Mouse (Mus musculus): ENCODE data around the gene Gfra1. TPM values are rescaled to one million over a fixed set of nuclear protein-coding genes. Genes with fewer than 3 reads are reported as not detected.

Gfra1 gene
- polyA plus RNA-seq, 2 experiments = 19.5 to 19.9 TPM

DNA sequence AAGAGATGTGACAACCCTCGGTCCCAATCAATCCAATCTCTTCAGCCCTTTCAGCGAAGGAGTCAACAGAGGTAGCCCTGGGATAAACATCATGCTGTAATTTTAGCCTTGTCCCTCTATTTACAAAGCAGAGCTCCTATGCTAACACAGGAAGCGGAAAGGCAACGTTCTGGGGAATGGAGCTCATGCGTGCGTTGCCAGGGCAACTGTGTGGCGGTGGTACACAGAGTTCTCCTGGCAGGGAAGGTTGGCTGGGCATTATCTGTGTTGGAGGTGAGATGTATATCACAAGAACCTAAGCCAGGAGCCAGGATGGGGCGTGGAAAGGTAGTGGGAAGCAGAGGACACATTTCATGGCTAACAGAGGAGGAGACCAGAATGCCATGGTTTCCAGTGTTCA, 194.8 kb downstream of the Gfra1 start:
- Histone ChIP-seq H3K4me2 (replicated peaks; ENCODE audit: low read depth, low read length, severe bottlenecking) (no peak overlapping the region), H3K36me3 (ENCODE audit: control insufficient read depth, insufficient read depth, low read length) (no peaks in the 10 kb centered on the region), H3K4me1 (ENCODE audit: control insufficient read depth, insufficient read depth, low read length) (no peaks in the 10 kb centered on the region), H3K27ac (replicated peaks; ENCODE audit: low read depth, low read length) (no peak overlapping the region), H3K9me3 (ENCODE audit: control insufficient read depth, low read length) (no peaks in the 10 kb centered on the region), H3K4me3 (replicated peaks; ENCODE audit: low read length) (no peak overlapping the region), H3K9ac (ENCODE audit: low read depth, low read length, severe bottlenecking) (no peak overlapping the region), H3K27me3 (ENCODE audit: control insufficient read depth, insufficient read depth, low read length) (no peaks in the 10 kb centered on the region)
- no peak for TF ChIP-seq POLR2A (IDR thresholded peaks at IDR 0.05; ENCODE audit: borderline replicate concordance, extremely low read depth, insufficient read depth, insufficient read length)
- DNase-seq (ENCODE audit: low spot score) (no peak), ATAC-seq (ENCODE audit: low FRiP score, low read depth) (no peak)
- WGBS = 79% methylated on average over 8 of the region's 8 CpGs

DNA sequence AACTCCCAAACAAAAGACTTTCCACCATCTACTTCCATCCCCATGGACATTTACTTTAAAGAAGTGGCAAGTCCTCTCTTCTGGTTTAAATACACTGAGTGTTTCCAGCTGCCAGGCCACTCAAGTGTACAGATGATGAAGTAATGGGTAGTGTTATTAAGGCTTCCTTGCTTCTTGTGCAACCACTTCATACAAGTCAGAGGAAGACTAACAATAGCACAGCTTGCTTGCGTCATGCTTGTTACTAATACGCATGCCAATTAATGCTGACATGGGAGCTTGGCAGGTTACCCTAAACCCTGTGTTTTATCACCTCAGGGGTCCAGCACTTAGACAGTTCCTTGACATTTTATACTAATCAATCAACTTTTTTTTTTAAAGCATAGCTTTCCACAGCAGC, 196.5 kb downstream of the Gfra1 start:
- H3K9me3 ChIP-seq (ENCODE audit: control insufficient read depth, low read length) = no peaks in the 10 kb centered on the region
- DNase-seq (ENCODE audit: low spot score) = no peak
- no peak for TF ChIP-seq POLR2A (IDR thresholded peaks at IDR 0.05; ENCODE audit: borderline replicate concordance, extremely low read depth, insufficient read depth, insufficient read length)
- no peak overlapping the region for H3K4me3 ChIP-seq (replicated peaks; ENCODE audit: low read length)
- H3K27me3 ChIP-seq (ENCODE audit: control insufficient read depth, insufficient read depth, low read length) = no peaks in the 10 kb centered on the region
- H3K4me2 ChIP-seq (replicated peaks; ENCODE audit: low read depth, low read length, severe bottlenecking) = no peak overlapping the region
- H3K4me1 ChIP-seq (ENCODE audit: control insufficient read depth, insufficient read depth, low read length) = no peaks in the 10 kb centered on the region
- H3K27ac ChIP-seq (replicated peaks; ENCODE audit: low read depth, low read length) = no peak overlapping the region
- no peak overlapping the region for H3K9ac ChIP-seq (ENCODE audit: low read depth, low read length, severe bottlenecking)
- no peak for ATAC-seq (ENCODE audit: low FRiP score, low read depth)
- 62% methylated on average over 2 of the region's 2 CpGs for WGBS
- H3K36me3 ChIP-seq (ENCODE audit: control insufficient read depth, insufficient read depth, low read length) = no peaks in the 10 kb centered on the region

DNA sequence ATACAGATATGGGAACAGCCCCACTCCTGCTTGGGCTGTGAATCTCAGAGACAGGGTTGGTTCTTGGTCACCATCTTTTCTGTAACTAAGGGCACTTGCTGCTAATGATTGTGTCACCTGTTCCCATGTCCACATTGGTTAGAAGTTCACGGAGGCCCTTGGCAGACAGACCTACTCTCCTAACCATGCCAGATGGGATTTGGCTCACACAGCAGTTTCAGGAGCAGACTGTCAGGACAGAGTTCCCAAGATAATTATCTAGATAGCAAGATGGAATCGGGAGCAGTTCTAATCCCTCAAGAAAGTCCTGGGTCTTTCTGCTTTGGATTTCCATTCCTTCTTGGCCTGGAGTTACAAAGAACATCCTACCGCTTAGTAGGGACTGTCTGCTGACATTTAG, 199.2 kb downstream of the Gfra1 start:
- 89% methylated on average over 3 of the region's 3 CpGs for WGBS
- TF ChIP-seq POLR2A (IDR thresholded peaks at IDR 0.05; ENCODE audit: borderline replicate concordance, extremely low read depth, insufficient read depth, insufficient read length) = no peak

DNA sequence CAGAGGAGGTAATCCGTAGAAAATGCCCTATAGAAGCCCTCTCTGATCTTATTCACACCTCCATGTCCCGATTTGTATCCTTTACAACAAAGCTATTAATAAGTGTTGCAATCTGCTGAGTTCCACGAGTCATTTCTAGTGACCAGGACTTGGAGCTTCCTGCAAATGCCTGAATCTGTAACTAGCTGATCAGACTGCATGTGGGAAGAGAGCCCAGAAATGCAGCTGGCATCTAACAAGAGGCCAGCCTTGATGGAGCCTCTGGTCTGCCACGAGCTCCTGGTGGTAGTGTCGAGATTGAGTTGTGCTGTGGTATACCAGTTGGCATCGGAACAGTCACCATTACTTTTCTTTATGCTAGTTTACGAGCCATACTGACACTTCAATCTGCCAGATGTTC, 200.3 kb downstream of the Gfra1 start:
- Histone ChIP-seq H3K4me2 (replicated peaks; ENCODE audit: low read depth, low read length, severe bottlenecking) (no peak overlapping the region), H3K4me1 (ENCODE audit: control insufficient read depth, insufficient read depth, low read length) (no peaks in the 10 kb centered on the region), H3K27me3 (ENCODE audit: control insufficient read depth, insufficient read depth, low read length) (no peaks in the 10 kb centered on the region), H3K4me3 (replicated peaks; ENCODE audit: low read length) (no peak overlapping the region), H3K9me3 (ENCODE audit: control insufficient read depth, low read length) (no peaks in the 10 kb centered on the region), H3K27ac (replicated peaks; ENCODE audit: low read depth, low read length) (no peak overlapping the region), H3K36me3 (ENCODE audit: control insufficient read depth, insufficient read depth, low read length) (no peaks in the 10 kb centered on the region), H3K9ac (ENCODE audit: low read depth, low read length, severe bottlenecking) (no peak overlapping the region)
- DNase-seq (ENCODE audit: low spot score) = no peak
- no peak for ATAC-seq (ENCODE audit: low FRiP score, low read depth)
- TF ChIP-seq POLR2A (IDR thresholded peaks at IDR 0.05; ENCODE audit: borderline replicate concordance, extremely low read depth, insufficient read depth, insufficient read length) = no peak
- WGBS = 68% methylated on average over 7 of the region's 7 CpGs

More for the DNA sequence above, 199.2 kb downstream of the Gfra1 start:
- H3K27ac ChIP-seq (replicated peaks; ENCODE audit: low read depth, low read length) = no peak overlapping the region
- H3K27me3 ChIP-seq (ENCODE audit: control insufficient read depth, insufficient read depth, low read length) = no peaks in the 10 kb centered on the region
- DNase-seq (ENCODE audit: low spot score) (no peak), ATAC-seq (ENCODE audit: low FRiP score, low read depth) (no peak)
- no peak overlapping the region for H3K4me3 ChIP-seq (replicated peaks; ENCODE audit: low read length)
- H3K9ac ChIP-seq (ENCODE audit: low read depth, low read length, severe bottlenecking) = no peak overlapping the region
- no peaks in the 10 kb centered on the region for H3K9me3 ChIP-seq (ENCODE audit: control insufficient read depth, low read length)
- H3K4me2 ChIP-seq (replicated peaks; ENCODE audit: low read depth, low read length, severe bottlenecking) = no peak overlapping the region
- no peaks in the 10 kb centered on the region for H3K4me1 ChIP-seq (ENCODE audit: control insufficient read depth, insufficient read depth, low read length)
- no peaks in the 10 kb centered on the region for H3K36me3 ChIP-seq (ENCODE audit: control insufficient read depth, insufficient read depth, low read length)

DNA sequence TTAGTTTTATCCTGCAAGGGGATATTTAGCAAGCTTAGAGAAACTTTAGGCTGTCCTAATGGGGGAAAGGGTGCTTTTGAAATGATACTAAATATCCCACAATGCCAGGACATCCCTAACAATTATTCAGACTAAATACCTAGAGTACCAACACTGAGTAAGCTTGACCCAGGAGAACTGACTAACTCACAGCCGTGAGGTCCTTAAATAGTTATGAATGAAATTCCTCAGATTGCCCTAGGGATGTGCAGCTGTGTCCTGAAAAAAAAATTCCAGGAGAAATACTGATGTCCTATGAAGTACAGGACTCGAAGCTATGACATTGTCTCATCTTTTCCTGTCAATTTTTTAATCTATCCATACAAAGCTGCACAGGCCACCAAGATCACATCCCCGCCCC, 201.5 kb downstream of the Gfra1 start:
- Histone ChIP-seq H3K4me2 (replicated peaks; ENCODE audit: low read depth, low read length, severe bottlenecking) (no peak overlapping the region), H3K9me3 (ENCODE audit: control insufficient read depth, low read length) (no peaks in the 10 kb centered on the region), H3K9ac (ENCODE audit: low read depth, low read length, severe bottlenecking) (no peak overlapping the region), H3K27ac (replicated peaks; ENCODE audit: low read depth, low read length) (no peak overlapping the region), H3K4me1 (ENCODE audit: control insufficient read depth, insufficient read depth, low read length) (no peaks in the 10 kb centered on the region), H3K36me3 (ENCODE audit: control insufficient read depth, insufficient read depth, low read length) (no peaks in the 10 kb centered on the region), H3K4me3 (replicated peaks; ENCODE audit: low read length) (no peak overlapping the region), H3K27me3 (ENCODE audit: control insufficient read depth, insufficient read depth, low read length) (no peaks in the 10 kb centered on the region)
- no peak for TF ChIP-seq POLR2A (IDR thresholded peaks at IDR 0.05; ENCODE audit: borderline replicate concordance, extremely low read depth, insufficient read depth, insufficient read length)
- WGBS = 66% methylated on average over 3 of the region's 3 CpGs
- no peak for DNase-seq (ENCODE audit: low spot score)
- ATAC-seq (ENCODE audit: low FRiP score, low read depth) = no peak

DNA sequence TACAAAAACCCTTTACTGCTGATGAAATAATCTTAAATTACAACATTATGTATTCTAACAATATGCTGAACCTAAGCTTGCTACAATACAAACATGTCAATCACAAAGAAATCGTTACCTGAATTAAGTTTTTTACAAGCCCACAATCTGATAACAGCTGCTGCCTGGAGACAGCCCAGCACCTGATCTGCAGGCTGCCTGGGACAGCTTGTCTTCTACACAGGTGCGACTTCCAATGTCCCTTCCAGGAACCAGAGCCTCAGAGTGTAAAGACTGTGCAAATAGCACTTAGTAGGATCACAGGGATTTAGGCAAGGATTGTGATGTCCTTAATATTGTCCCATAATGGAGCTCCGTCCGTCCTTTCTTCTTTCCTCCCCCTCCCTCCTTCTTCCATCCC, 204.0 kb downstream of the Gfra1 start:
- H3K4me1 ChIP-seq (ENCODE audit: control insufficient read depth, insufficient read depth, low read length) = no peaks in the 10 kb centered on the region
- H3K4me3 ChIP-seq (replicated peaks; ENCODE audit: low read length) = no peak overlapping the region
- H3K9me3 ChIP-seq (ENCODE audit: control insufficient read depth, low read length) = no peaks in the 10 kb centered on the region
- H3K27ac ChIP-seq (replicated peaks; ENCODE audit: low read depth, low read length) = no peak overlapping the region
- no peak for DNase-seq (ENCODE audit: low spot score)
- H3K27me3 ChIP-seq (ENCODE audit: control insufficient read depth, insufficient read depth, low read length) = no peaks in the 10 kb centered on the region
- H3K4me2 ChIP-seq (replicated peaks; ENCODE audit: low read depth, low read length, severe bottlenecking) = no peak overlapping the region
- H3K36me3 ChIP-seq (ENCODE audit: control insufficient read depth, insufficient read depth, low read length) = no peaks in the 10 kb centered on the region
- 69% methylated on average over 4 of the region's 4 CpGs for WGBS
- H3K9ac ChIP-seq (ENCODE audit: low read depth, low read length, severe bottlenecking) = no peak overlapping the region
- no peak for TF ChIP-seq POLR2A (IDR thresholded peaks at IDR 0.05; ENCODE audit: borderline replicate concordance, extremely low read depth, insufficient read depth, insufficient read length)
- ATAC-seq (ENCODE audit: low FRiP score, low read depth) = no peak

Data from limb, embryonic 14.5 days (tissue).